Mouse (Mus musculus): ENCODE data around the gene Paqr5.

- no peak for TF ChIP-seq MAX (IDR thresholded peaks at IDR 0.05; ENCODE audit: low read depth)
- TF ChIP-seq POLR2A (IDR thresholded peaks at IDR 0.05; ENCODE audit: insufficient read length, low read depth) = no peak
- no peak for TF ChIP-seq USF1 (IDR thresholded peaks at IDR 0.05; ENCODE audit: low read depth)
- no peak for TF ChIP-seq TCF12 (IDR thresholded peaks at IDR 0.05; ENCODE audit: insufficient read depth, poor library complexity, severe bottlenecking)
- TF ChIP-seq MYOG (IDR thresholded peaks at IDR 0.05; ENCODE audit: control insufficient read depth in 1 of 3, insufficient read depth in 1 of 3, insufficient read length in 2 of 3, low read depth in 2 of 3) = no peak
- no peak for TF ChIP-seq MYOD1 (IDR thresholded peaks at IDR 0.05; ENCODE audit: control insufficient read depth in 1 of 3, insufficient read length in 2 of 3, low read depth in 2 of 3)
- TF ChIP-seq SRF (IDR thresholded peaks at IDR 0.05; ENCODE audit: control insufficient read depth, insufficient read length, low read depth) = no peak
These were observed 13.1 kb downstream of the Paqr5 start for GRCm38 (mm10) chr9:62013316-62014097.

Data from myocyte (in vitro differentiated cells).